Mouse (Mus musculus) midbrain, embryonic 11.5 days (tissue): ENCODE measurements around the gene Skap1. TPM values are rescaled to one million over a fixed set of nuclear protein-coding genes. Genes with fewer than 3 reads are reported as not detected.
A peak's percentile ranks its signal among the peaks of the same experiment; 100 is the strongest.

ENCODE experiments used
- ATAC-seq: fragments of 200-750 bp; cut with Nextera tagmentation; 2 replicates; pipeline ENCODE4 v1.8.0; 2017; ENCODE audit warnings: moderate TSS enrichment, moderate library complexity; ENCODE audit not compliant: low FRiP score
- DNase-seq: peaks from one replicate; pipeline ENCODE4 v3.0.0; 2015; ENCODE audit warnings: low spot score; ENCODE audit errors: missing footprints
- H3K27ac ChIP-seq: fragments of 300-500 bp; sonication (generic); 2 replicates; pipeline ENCODE4 v1.5.1; 2014; ENCODE audit warnings: low read depth, low read length
- H3K27me3 ChIP-seq: fragments of 300-500 bp; sonication (generic); 2 replicates; pipeline ENCODE4 v1.6.1; 2014; ENCODE audit warnings: mild to moderate bottlenecking, low read length, moderate library complexity, mixed read lengths; ENCODE audit not compliant: control insufficient read depth, insufficient read depth
- H3K36me3 ChIP-seq: fragments of 300-500 bp; sonication (generic); 2 replicates; pipeline ENCODE4 v1.6.1; 2014; ENCODE audit warnings: mild to moderate bottlenecking, low read length, moderate library complexity, mixed read lengths; ENCODE audit not compliant: control insufficient read depth, insufficient read depth
- H3K4me1 ChIP-seq: fragments of 300-500 bp; sonication (generic); 2 replicates; pipeline ENCODE4 v1.6.1; 2014; ENCODE audit warnings: low read length; ENCODE audit not compliant: control insufficient read depth, insufficient read depth
- H3K4me2 ChIP-seq: fragments of 300-500 bp; sonication (generic); 2 replicates; pipeline ENCODE4 v1.6.1; 2014; ENCODE audit warnings: mild to moderate bottlenecking, moderate library complexity
- H3K4me3 ChIP-seq: fragments of 300-500 bp; sonication (generic); 2 replicates; pipeline ENCODE4 v1.5.1; 2014; ENCODE audit warnings: low read depth, low read length
- H3K9ac ChIP-seq: fragments of 300-500 bp; sonication (generic); 2 replicates; pipeline ENCODE4 v1.6.1; 2014; ENCODE audit warnings: low read length
- H3K9me3 ChIP-seq: fragments of 300-500 bp; sonication (generic); 2 replicates; pipeline ENCODE4 v1.6.1; 2016; ENCODE audit warnings: low read length; ENCODE audit not compliant: control insufficient read depth
- WGBS: fragments of 180-500 bp; shearing (Covaris S2); extraction: QIAGEN DNeasy Blood & Tissue Kit; methylation state at CpG from one replicate; pipeline ENCODE4 v1.1.7; 2014; 5-methylcytosine and 5-hydroxymethylcytosine counted together
- polyA plus RNA-seq: library from polyadenylated mRNA; unstranded; fragments of >200 nt; fragmentation: Nextera tagmentation; extraction: Ambion mirVana; gene quantifications from 2 replicates; pipeline ENCODE4 v1.2.1, GENCODE M21; 2014

Skap1 gene
- polyA plus RNA-seq, 1 experiment from 2014 or later: 1.3 TPM

DNA sequence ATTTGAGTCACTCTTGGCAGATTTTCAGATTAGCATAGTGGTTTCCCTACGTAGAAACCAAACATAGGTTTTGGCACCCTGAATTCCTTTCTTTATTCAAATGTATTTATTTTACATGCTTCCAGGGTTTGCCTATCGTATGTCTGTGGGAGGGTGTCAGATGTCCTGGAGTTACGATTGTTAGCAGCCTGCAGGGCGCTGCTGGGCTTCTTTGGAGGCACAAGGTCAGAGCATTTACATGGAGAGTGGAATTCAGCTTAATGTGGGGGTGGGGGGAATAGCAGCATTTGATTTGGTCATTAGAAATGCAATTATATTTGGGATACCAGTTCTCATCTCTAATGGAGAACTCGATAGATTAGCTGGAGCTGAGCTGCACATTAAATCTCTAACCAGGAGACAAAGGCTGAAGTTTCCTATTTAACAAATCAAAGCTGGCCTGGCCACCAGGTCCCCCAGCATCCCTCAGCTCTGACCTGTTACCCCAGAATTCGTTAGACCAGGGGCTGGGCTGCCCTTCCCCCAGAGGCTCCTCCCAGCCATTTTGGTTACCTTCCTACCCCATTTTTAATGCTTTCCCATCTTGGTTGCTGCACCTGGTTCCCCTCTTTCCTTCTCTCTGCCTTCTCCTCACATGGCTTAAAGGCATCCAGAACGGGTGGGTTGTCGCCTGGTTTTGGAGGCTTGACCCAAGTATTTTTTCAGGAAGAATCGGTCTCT, 322.5 kb downstream of the Skap1 start:
- Histone ChIP-seq H3K4me1 (peaks cover 12% of the 10 kb centered on the region), H3K9ac (no peak overlapping the region), H3K4me2 (no peak overlapping the region), H3K27ac (no peak overlapping the region), H3K27me3 (no peaks in the 10 kb centered on the region), H3K36me3 (no peaks in the 10 kb centered on the region), H3K9me3 (no peaks in the 10 kb centered on the region), H3K4me3 (no peak overlapping the region)
- no peak for ATAC-seq
- WGBS: 37% methylated on average over 9 of the region's 9 CpGs
- DNase-seq: no peak

DNA sequence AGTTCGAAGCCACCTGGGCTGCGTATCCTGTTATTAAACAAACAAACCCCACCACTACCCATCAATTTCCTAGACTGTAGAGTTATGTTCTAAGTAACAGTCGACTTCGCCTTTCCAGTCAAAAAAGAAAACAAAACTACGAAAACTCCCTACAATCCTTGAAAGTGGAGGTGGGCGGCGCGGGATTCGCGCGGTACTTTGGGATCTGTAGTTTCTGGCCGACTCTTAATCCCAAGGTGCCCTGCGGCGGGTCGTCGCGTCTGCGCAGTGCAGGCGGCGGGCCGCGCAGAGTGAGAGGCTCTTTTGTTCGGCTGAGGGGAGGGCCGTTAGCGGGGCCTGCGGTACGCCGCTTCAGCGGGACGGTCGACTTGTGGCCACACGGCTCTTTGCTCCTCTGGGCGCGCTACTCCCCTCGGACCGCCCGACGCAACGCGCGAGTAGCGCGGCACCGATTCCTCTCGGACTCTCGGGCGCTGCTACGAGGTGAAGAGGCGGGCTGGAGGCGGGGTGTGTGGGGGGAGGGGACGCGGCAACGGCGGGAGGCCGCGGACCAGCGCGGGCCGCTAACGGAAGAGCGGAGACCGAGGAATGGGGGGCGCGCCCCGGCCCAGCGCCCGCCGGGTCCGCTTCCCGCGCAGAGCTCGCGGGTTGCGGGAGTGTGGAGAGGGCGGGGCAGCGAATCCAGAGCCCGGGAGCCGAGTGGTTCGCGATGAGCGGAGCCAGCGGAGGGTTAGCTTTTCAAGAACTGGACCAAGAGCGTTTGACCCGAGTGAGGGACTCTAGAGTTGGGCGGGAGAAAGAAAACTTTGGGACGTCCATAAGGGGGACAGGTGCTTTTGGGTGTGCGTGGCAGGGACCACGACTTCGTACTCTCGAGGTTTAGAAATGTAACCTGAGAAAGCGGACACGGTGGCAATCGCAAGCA, 324.7 kb downstream of the Skap1 start, which contains the start of gene Cbx1:
Gene Cbx1, plus strand, starts transcription at position 257 of the 925 bp plus-strand sequence.
- peaks cover 14% of the 10 kb centered on the region for H3K4me1 ChIP-seq
- peak within 1 kb of the TSS; percentile 91 for H3K4me3 ChIP-seq
- ATAC-seq (peak; percentile 96), DNase-seq (peak; percentile 98)
- peak within 1 kb of the TSS; percentile 95 for H3K27ac ChIP-seq
- no peaks in the 10 kb centered on the region for H3K9me3 ChIP-seq
- H3K36me3 ChIP-seq: no peaks in the 10 kb centered on the region
- WGBS: 1% methylated on average over 91 of the region's 93 CpGs
- H3K4me2 ChIP-seq: peak within 1 kb of the TSS; percentile 76
- peak within 1 kb of the TSS; percentile 98 for H3K9ac ChIP-seq
- no peaks in the 10 kb centered on the region for H3K27me3 ChIP-seq

DNA sequence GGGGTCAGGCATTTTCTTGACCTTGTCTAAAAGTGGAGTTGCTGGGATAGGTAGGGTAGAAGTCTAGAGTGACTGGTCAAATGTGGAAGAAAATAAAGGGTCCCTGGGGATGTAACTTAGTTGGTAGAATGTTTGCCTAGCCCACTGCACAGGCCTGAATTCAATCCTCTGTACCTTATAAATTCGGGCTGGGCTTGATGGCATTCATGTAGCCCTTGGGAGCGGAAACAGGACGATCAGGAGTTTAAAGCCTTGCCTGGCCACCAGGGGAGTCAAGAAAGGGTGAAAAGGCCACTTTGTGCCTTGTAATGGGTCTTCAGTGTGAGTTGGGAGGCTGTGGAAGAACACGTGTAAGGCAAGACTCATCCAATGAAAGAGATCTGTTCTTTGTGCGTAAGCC, 325.6 kb downstream of the Skap1 start:
- no peak overlapping the region for H3K27ac ChIP-seq
- H3K27me3 ChIP-seq: no peaks in the 10 kb centered on the region
- no peak for DNase-seq
- no peak for ATAC-seq
- peak overlapping the region; percentile 98 for H3K9ac ChIP-seq
- H3K4me2 ChIP-seq: peak overlapping the region; percentile 76
- H3K4me1 ChIP-seq: peaks cover 14% of the 10 kb centered on the region
- peak overlapping the region; percentile 91 for H3K4me3 ChIP-seq
- 9% methylated on average over 5 of the region's 5 CpGs for WGBS
- no peaks in the 10 kb centered on the region for H3K36me3 ChIP-seq
- no peaks in the 10 kb centered on the region for H3K9me3 ChIP-seq

DNA sequence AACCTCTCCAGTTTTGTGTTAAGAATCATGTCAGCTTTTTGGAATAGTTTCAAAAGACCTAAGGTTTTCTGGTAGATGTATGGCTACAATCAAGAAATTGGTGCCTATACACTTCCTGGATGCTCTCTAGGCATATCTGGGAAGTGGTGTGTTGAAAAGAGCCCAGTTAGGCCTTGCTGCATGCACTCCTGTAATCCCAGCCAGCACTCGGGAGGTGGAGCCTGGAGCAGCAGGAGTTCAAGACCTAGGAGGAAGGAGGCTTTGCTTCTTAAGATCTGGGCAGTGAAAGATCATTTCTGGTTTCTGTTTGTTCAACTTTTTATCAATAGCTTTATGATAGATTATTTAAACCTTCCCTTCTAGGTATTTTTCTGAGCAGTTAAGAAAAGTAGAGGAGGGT, 326.3 kb downstream of the Skap1 start:
- Histone ChIP-seq H3K9me3 (no peaks in the 10 kb centered on the region), H3K4me3 (peak overlapping the region; percentile 91), H3K27ac (no peak overlapping the region), H3K9ac (no peak overlapping the region), H3K4me1 (peaks cover 14% of the 10 kb centered on the region), H3K36me3 (peaks cover 2% of the 10 kb centered on the region; the same call in 1 of the 2 replicates), H3K4me2 (peak overlapping the region; percentile 76), H3K27me3 (no peaks in the 10 kb centered on the region)
- WGBS: 8% methylated on average over 1 of the region's 1 CpGs
- ATAC-seq: no peak
- DNase-seq: no peak

DNA sequence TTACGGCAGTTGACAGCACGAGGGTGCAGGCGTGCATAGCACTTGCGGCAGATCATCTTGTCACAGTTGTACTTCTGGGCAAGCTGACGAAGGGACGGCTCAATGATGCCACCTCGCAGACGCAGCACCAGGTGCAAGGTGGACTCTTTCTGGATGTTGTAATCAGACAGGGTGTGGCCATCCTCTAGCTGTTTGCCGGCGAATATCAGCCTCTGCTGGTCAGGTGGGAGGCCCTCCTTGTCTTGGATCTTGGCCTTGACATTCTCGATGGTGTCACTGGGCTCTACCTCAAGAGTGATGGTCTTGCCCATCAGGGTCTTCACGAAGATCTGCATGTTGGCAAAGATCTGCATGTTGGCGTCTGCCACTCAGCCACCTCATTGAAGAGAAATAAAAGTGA, 331.1 kb downstream of the Skap1 start:
- whole genome bisulfite sequencing: 98% methylated on average over 13 of the region's 13 CpGs

DNA sequence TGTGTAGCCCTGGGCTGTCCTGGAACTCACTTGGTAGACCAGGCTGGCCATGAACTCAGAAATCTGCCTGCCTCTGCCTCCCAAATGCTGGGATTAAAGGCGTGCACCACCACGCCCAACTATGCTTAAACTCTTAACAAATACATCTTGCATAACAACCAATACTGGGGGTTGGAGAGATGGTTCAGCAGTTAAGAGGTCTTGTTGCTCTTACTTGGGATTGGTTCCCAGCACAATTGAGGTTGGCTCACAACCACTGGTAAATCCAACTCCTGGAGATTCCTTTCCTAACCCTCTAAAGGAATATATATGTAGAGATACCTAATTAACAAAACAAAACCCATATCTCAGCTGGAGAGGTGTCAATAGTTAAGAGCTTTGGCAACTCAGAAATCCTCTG, 331.7 kb downstream of the Skap1 start:
- DNase-seq (no peak), ATAC-seq (no peak)
- H3K27me3 ChIP-seq: no peaks in the 10 kb centered on the region
- H3K27ac ChIP-seq: no peak overlapping the region
- H3K9ac ChIP-seq: no peak overlapping the region
- H3K9me3 ChIP-seq: no peaks in the 10 kb centered on the region
- H3K4me2 ChIP-seq: no peak overlapping the region
- H3K4me3 ChIP-seq: no peak overlapping the region
- H3K4me1 ChIP-seq: peaks cover 5% of the 10 kb centered on the region
- WGBS: 98% methylated on average over 2 of the region's 2 CpGs
- peaks cover 6% of the 10 kb centered on the region; the same call in 1 of the 2 replicates for H3K36me3 ChIP-seq

More for the DNA sequence above, 331.1 kb downstream of the Skap1 start:
- H3K27me3 ChIP-seq: no peaks in the 10 kb centered on the region
- H3K4me1 ChIP-seq: peaks cover 9% of the 10 kb centered on the region
- no peaks in the 10 kb centered on the region for H3K9me3 ChIP-seq
- DNase-seq (no peak), ATAC-seq (no peak)
- H3K4me2 ChIP-seq: no peak overlapping the region
- H3K9ac ChIP-seq: no peak overlapping the region
- H3K36me3 ChIP-seq: peaks cover 2% of the 10 kb centered on the region; the same call in 1 of the 2 replicates
- H3K4me3 ChIP-seq: no peak overlapping the region
- no peak overlapping the region for H3K27ac ChIP-seq

DNA sequence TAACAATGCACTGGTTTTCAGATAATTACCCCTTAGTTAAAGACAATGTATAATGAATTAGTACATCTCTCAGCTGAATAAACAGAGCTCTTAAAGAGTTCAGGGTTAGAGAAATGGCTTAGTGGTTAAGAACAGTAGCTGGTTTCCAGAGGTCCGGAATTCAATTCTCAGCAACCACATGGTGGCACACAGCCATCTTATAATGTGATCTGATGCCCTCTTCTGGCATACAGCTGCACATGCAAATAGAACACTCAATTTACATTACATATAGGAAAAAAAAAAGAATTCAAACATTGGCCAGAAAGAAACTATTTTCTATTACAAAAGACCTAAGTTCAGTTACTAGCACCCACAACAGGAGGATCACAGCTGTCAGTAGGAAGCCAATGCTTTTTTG, 332.2 kb downstream of the Skap1 start:
- H3K9me3 ChIP-seq: no peaks in the 10 kb centered on the region
- ATAC-seq: no peak
- DNase-seq: no peak
- H3K4me2 ChIP-seq: no peak overlapping the region
- peaks cover 3% of the 10 kb centered on the region; the same call in 1 of the 2 replicates for H3K4me1 ChIP-seq
- no peak overlapping the region for H3K4me3 ChIP-seq
- no peak overlapping the region for H3K9ac ChIP-seq
- no peak overlapping the region for H3K27ac ChIP-seq
- 87% methylated on average over 1 of the region's 1 CpGs for WGBS
- H3K36me3 ChIP-seq: peaks cover 6% of the 10 kb centered on the region; the same call in 1 of the 2 replicates
- H3K27me3 ChIP-seq: no peaks in the 10 kb centered on the region

DNA sequence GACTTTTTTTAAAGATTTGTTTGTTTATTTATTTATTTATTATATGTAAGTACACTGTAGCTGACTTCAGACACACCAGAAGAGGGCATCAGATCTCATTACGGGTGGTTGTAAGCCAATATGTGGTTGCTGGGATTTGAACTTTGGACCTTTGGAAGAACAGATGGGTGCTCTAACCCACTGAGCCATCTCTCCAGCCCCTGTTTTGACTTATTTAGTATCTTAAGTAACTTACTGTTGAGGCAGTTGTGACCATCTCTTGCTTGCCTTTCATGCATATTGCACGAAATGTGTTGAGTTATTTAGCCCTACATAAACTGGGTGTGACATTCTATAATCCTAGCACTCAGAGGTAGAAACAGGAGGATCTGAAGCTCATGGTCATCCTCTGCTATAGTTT, 335.1 kb downstream of the Skap1 start:
- Histone ChIP-seq H3K4me2 (no peak overlapping the region), H3K4me3 (no peak overlapping the region), H3K27me3 (no peaks in the 10 kb centered on the region), H3K4me1 (no peaks in the 10 kb centered on the region), H3K27ac (no peak overlapping the region), H3K36me3 (peaks cover 14% of the 10 kb centered on the region), H3K9ac (no peak overlapping the region), H3K9me3 (no peaks in the 10 kb centered on the region)
- 88% methylated on average over 2 of the region's 2 CpGs for WGBS
- no peak for DNase-seq
- no peak for ATAC-seq

DNA sequence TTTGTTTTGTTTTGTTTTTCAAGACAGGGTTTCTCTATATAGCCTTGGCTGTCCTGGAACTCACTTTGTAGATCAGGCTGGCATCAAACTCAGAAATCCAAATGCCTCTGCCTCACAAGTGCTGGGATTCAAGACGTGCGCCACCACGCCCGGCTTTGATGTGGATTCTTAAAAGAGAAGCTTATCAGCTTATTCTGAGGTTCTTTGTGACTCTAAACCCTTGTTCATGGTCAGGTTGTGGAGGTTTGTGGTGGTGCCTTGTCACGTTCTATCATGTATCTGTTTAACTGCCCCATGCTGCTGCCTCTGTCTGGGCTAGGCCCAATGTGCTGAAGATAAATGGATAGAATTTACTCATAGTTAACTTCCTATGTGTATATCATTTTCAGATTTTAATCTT, 341.2 kb downstream of the Skap1 start:
- no peak overlapping the region for H3K9ac ChIP-seq
- DNase-seq (no peak), ATAC-seq (no peak)
- H3K4me3 ChIP-seq: no peak overlapping the region
- no peaks in the 10 kb centered on the region for H3K4me1 ChIP-seq
- WGBS: 86% methylated on average over 5 of the region's 5 CpGs
- H3K4me2 ChIP-seq: no peak overlapping the region
- H3K27ac ChIP-seq: no peak overlapping the region
- peaks cover 40% of the 10 kb centered on the region for H3K36me3 ChIP-seq
- H3K9me3 ChIP-seq: no peaks in the 10 kb centered on the region
- H3K27me3 ChIP-seq: no peaks in the 10 kb centered on the region
